Mouse (Mus musculus) midbrain, embryonic 12.5 days (tissue): ENCODE measurements around the gene Sipa1l3. TPM values are rescaled to one million over a fixed set of nuclear protein-coding genes. Genes with fewer than 3 reads are reported as not detected.
A peak's percentile ranks its signal among the peaks of the same experiment; 100 is the strongest.

Experiments
- ATAC-seq: fragments of 200-750 bp; cut with Nextera tagmentation; 2 replicates; pipeline ENCODE4 v1.8.0; 2017; ENCODE audit warnings: low read depth, moderate TSS enrichment, moderate library complexity; ENCODE audit not compliant: low FRiP score
- H3K27ac ChIP-seq: fragments of 300-500 bp; sonication (generic); replicated peaks from 2 replicates; pipeline ENCODE4 v1.5.1; 2016; ENCODE audit warnings: mild to moderate bottlenecking
- H3K27me3 ChIP-seq: fragments of 300-500 bp; sonication (generic); 2 replicates; pipeline ENCODE4 v1.6.1; 2016; ENCODE audit warnings: mild to moderate bottlenecking
- H3K36me3 ChIP-seq: fragments of 300-500 bp; sonication (generic); 2 replicates; pipeline ENCODE4 v1.6.1; 2016
- H3K4me1 ChIP-seq: fragments of 300-500 bp; sonication (generic); 2 replicates; pipeline ENCODE4 v1.6.1; 2016
- H3K4me2 ChIP-seq: fragments of 300-500 bp; sonication (generic); replicated peaks from 2 replicates; pipeline ENCODE4 v1.6.1; 2016; ENCODE audit warnings: mild to moderate bottlenecking, moderate library complexity
- H3K4me3 ChIP-seq: fragments of 300-500 bp; sonication (generic); 2 replicates; pipeline ENCODE4 v1.5.1; 2016; ENCODE audit warnings: mild to moderate bottlenecking
- H3K9ac ChIP-seq: fragments of 300-500 bp; sonication (generic); replicated peaks from 2 replicates; pipeline ENCODE4 v1.6.1; 2016; ENCODE audit warnings: mild to moderate bottlenecking, moderate library complexity
- H3K9me3 ChIP-seq: fragments of 300-500 bp; sonication (generic); 2 replicates; pipeline ENCODE4 v1.6.1; 2016; ENCODE audit warnings: mild to moderate bottlenecking
- WGBS: fragments of 180-500 bp; shearing (Covaris S2); methylation state at CpG from one replicate; pipeline ENCODE4 v1.1.7; 2016; 5-methylcytosine and 5-hydroxymethylcytosine counted together
- polyA plus RNA-seq: library from polyadenylated mRNA; unstranded; fragments of >200 nt; fragmentation: Nextera tagmentation; extraction: Ambion mirVana; gene quantifications from 2 replicates; pipeline ENCODE4 v1.2.1, GENCODE M21; 2016

The Sipa1l3 gene
- polyA plus RNA-seq, 1 experiment from 2014 or later, result 14.6 TPM

DNA sequence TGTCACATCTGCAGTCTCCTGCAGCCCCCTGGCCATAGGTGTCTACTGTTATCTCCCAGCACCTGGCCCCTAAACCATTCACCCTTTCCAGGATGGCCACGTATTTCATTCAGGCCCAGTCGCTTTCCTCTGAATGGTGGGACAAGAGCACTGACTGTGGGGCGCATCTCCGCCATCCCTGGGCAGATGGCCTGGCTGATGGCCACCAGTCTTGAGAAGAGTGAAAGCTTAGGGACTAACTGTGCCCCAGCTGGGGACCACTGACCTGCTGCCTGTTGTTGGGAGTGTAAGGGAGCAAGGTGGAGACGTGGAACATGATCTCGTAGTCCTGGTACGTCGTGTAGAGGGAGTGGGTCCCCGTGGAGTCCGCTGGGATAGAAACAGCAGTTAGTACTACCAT, 132.7 kb downstream of the Sipa1l3 start:
- Histone ChIP-seq H3K36me3 (peaks cover 36% of the 10 kb centered on the region), H3K9me3 (no peaks in the 10 kb centered on the region), H3K4me3 (no peak overlapping the region), H3K4me1 (peaks cover 4% of the 10 kb centered on the region; the same call in 1 of the 2 replicates), H3K27me3 (no peaks in the 10 kb centered on the region), H3K27ac (no peak overlapping the region), H3K9ac (no peak overlapping the region), H3K4me2 (no peak overlapping the region)
- ATAC-seq, result no peak
- WGBS, result 92% methylated on average over 10 of the region's 10 CpGs

DNA sequence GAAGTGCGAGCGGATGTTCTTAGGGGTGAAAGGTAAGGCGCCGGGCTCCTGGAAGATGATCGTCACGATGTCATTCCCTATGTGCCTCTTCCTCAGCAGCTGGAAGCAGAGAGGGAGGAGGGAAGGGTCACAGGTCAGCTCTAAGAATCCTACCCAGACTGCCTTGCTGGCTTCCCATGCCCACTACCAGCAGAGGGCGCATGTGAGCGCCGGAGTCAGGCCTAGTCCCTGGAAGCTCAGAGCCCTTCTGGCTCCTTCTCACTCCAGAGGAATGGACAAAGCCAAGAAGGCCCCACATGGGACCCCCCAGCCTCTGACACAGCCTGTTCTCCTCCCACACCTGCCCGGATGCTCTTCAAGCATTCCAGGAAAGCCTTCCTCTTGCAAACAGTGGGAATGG, 135.2 kb downstream of the Sipa1l3 start:
- H3K4me3 ChIP-seq, result no peak overlapping the region
- no peak overlapping the region for H3K4me2 ChIP-seq
- no peak overlapping the region for H3K9ac ChIP-seq
- WGBS, result 25% methylated on average over 10 of the region's 10 CpGs
- no peaks in the 10 kb centered on the region for H3K27me3 ChIP-seq
- ATAC-seq, result peak; percentile 60; the same call in 1 of the 2 replicates
- H3K36me3 ChIP-seq, result peaks cover 36% of the 10 kb centered on the region
- H3K27ac ChIP-seq, result no peak overlapping the region
- H3K4me1 ChIP-seq, result peaks cover 4% of the 10 kb centered on the region; the same call in 1 of the 2 replicates
- no peaks in the 10 kb centered on the region for H3K9me3 ChIP-seq

DNA sequence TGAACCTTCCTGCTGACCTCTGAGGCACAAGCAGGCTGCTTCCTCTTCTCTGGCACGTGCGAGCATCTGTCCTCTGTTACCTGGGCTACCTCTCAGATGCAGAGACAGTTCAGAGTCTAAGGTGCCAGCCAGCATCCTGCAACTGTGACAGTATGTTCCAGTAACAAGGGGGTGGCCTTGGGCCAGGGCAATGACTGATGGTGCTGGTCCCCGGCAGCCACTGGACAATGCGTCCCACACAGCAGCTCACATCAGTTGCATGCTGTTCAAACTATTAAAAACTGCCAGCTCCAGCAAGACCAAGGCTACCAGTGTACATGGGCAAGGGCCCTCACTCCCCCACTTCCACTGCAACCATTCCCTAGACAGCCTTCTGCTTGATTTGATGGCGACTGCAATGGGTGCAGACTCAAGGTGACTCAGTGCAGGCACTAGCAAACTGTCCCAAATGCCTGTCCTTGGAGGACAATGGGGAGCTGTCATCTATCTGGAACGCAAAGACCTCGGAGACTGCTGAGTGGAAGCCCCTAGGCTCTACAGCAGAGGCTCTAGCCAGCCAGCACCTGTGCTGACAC, 136.9 kb downstream of the Sipa1l3 start:
- no peak overlapping the region for H3K27ac ChIP-seq
- H3K4me2 ChIP-seq, result no peak overlapping the region
- WGBS, result 92% methylated on average over 7 of the region's 7 CpGs
- ATAC-seq, result no peak
- H3K9me3 ChIP-seq, result no peaks in the 10 kb centered on the region
- no peaks in the 10 kb centered on the region for H3K27me3 ChIP-seq
- peaks cover 4% of the 10 kb centered on the region; the same call in 1 of the 2 replicates for H3K4me1 ChIP-seq
- H3K9ac ChIP-seq, result no peak overlapping the region
- H3K36me3 ChIP-seq, result peaks cover 39% of the 10 kb centered on the region
- no peak overlapping the region for H3K4me3 ChIP-seq

DNA sequence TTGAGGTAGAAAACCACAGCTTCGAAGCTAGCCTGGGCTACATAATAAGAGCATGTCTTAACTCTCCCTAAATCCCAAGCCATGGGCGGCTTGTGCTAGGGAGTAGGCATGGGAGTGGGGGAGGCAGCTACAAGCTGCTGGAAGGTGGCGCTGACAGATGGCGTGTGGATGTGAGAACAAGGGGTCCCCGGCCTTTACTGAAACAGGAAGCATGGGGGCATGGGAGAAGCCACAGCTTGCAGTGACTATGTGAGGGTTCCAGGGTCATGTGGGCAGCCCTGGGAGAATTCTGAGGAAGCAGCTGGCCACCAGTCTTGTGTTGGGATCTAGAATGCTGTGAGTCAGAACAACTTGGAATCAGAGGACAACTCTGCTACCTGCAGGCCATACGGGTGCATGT, 144.4 kb downstream of the Sipa1l3 start:
- H3K4me1 ChIP-seq, result no peaks in the 10 kb centered on the region
- H3K4me2 ChIP-seq, result no peak overlapping the region
- no peaks in the 10 kb centered on the region for H3K27me3 ChIP-seq
- H3K36me3 ChIP-seq, result peaks cover 29% of the 10 kb centered on the region; the same call in 1 of the 2 replicates
- no peak overlapping the region for H3K27ac ChIP-seq
- no peaks in the 10 kb centered on the region for H3K9me3 ChIP-seq
- H3K4me3 ChIP-seq, result no peak overlapping the region
- WGBS, result 84% methylated on average over 6 of the region's 6 CpGs
- ATAC-seq, result no peak
- no peak overlapping the region for H3K9ac ChIP-seq

DNA sequence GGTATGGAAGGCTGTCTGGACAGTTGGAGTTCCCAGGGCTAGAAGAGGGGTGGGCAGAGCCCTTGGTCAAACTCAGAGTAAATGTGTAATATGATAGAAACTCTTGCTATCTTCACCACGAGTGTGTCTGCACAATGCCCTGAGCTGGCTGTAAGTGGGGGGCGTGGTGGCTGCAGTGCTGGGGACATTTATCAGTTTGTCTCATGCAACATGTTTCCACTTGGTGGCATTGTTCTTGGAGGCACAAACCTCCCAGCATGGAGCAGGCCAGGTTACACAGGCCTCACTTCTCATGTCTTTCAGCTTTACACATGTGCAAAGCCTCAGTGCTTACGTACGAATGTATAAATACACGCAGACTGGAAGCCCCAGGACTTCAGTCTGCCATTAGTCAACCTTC, 146.3 kb downstream of the Sipa1l3 start:
- Histone ChIP-seq H3K9ac (no peak overlapping the region), H3K36me3 (peaks cover 19% of the 10 kb centered on the region; the same call in 1 of the 2 replicates), H3K27ac (no peak overlapping the region), H3K9me3 (no peaks in the 10 kb centered on the region), H3K4me1 (peaks cover 10% of the 10 kb centered on the region; the same call in 1 of the 2 replicates), H3K4me3 (no peak overlapping the region), H3K4me2 (no peak overlapping the region), H3K27me3 (no peaks in the 10 kb centered on the region)
- no peak for ATAC-seq
- WGBS, result 91% methylated on average over 5 of the region's 5 CpGs

DNA sequence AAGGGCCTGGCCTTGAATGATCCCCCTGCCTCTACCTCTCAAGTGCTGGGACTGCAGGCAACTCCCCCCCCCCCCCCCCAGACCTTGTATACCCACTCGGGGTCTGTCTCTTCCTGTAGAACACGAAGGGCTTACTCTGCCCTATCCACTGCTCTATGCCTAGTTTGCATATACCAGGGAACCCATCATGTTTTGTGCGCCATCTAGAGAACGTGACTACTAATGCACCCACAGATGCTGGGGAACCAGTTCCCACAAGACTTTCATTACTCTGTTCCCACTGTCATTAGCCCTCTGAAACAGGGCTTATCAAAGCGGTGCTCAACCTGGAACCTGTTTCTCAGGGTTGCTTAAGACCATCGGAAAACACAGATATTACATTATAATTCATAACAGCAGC, 148.4 kb downstream of the Sipa1l3 start:
- no peak for ATAC-seq
- no peak overlapping the region for H3K4me2 ChIP-seq
- peaks cover 17% of the 10 kb centered on the region for H3K36me3 ChIP-seq
- peaks cover 10% of the 10 kb centered on the region; the same call in 1 of the 2 replicates for H3K4me1 ChIP-seq
- no peak overlapping the region for H3K27ac ChIP-seq
- H3K9me3 ChIP-seq, result no peaks in the 10 kb centered on the region
- no peak overlapping the region for H3K9ac ChIP-seq
- H3K27me3 ChIP-seq, result no peaks in the 10 kb centered on the region
- H3K4me3 ChIP-seq, result no peak overlapping the region
- WGBS, result 61% methylated on average over 6 of the region's 6 CpGs

DNA sequence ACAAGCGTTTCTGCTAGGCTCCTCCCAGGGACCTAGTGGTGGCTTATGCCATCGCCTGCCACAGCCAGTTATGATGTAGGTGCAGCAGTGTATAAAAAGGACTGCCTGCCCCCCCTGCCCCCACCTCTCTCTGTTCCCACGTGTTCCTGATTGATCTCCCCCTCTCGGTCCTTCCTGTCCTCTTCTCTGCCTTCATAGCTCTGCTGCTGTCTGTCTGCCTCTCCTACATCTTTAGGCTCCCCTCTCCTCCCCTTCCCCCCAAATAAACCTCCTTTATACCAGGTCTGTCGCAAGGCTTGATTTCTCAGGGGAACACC, 150.5 kb downstream of the Sipa1l3 start:
- H3K27me3 ChIP-seq, result no peaks in the 10 kb centered on the region
- no peak for ATAC-seq
- peak overlapping the region; percentile 12; the same call in 1 of the 2 replicates for H3K9ac ChIP-seq
- H3K4me2 ChIP-seq, result no peak overlapping the region
- peak overlapping the region; percentile 50; the same call in 1 of the 2 replicates for H3K27ac ChIP-seq
- H3K9me3 ChIP-seq, result no peaks in the 10 kb centered on the region
- no peak overlapping the region for H3K4me3 ChIP-seq
- H3K36me3 ChIP-seq, result peaks cover 9% of the 10 kb centered on the region; the same call in 1 of the 2 replicates
- 41% methylated on average over 5 of the region's 5 CpGs for WGBS
- peaks cover 10% of the 10 kb centered on the region; the same call in 1 of the 2 replicates for H3K4me1 ChIP-seq

DNA sequence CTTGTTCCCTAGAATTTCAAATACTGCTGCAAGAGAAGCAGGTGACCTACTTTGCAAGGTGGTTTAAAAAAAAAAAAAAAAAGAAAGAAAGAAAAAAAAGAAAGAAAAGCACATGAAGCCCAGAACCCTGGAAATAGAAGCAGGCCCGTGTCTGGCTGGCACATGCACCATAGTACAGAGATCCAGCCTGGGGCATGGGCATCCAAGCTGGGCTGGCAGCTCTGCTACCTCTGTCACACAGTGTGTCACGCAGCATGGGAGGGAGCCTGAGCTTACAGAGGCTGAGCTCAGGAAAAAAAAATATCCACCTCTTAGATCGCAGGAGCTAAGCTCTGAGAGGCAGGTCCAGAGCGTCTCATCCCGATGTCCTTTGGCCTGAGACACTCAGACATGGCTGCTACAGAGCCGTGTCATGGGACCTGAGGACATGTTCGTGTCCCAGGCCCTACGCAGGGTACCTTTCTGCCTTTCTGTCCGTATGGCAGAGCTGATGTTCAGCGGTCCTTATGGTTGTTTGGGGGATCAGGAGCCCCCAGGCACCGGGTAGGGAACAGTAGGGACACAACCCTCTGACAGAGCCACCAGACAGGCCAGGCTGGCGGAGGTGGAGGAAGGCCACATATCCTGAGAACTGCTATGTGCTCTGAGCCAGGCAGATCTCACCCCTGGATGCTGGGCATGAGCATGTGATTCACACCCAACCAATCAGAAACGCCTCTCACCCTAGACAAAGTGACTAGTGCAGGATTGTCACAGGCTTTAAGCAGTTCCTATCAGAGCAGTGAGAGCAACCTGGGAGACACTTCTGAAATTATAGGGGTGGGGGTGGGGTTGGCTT, 151.1 kb downstream of the Sipa1l3 start:
- peak overlapping the region; percentile 25 for H3K9ac ChIP-seq

DNA sequence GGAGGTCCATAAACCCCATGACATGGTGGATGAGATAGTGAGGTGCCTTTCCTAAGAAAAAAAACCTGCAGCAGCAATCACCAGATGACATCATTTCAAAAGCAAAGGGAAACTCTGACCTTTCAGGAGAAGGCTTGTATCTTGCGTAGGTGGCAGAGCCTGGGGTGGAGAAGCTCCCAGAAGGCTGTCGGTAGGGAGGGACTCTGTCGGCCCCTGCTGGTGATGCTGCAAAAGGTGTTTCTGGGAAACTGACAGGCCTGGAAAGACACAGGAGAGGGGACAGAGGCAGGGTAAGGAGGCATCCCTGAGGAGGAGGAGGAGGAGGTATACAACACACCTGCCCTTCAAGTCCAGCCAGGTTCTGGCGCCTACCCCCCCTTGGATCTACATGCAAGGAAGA, 154.4 kb downstream of the Sipa1l3 start:
- H3K9ac ChIP-seq, result no peak overlapping the region
- H3K27me3 ChIP-seq, result no peaks in the 10 kb centered on the region
- H3K27ac ChIP-seq, result no peak overlapping the region
- H3K4me1 ChIP-seq, result peaks cover 10% of the 10 kb centered on the region; the same call in 1 of the 2 replicates
- no peak overlapping the region for H3K4me3 ChIP-seq
- peaks cover 4% of the 10 kb centered on the region; the same call in 1 of the 2 replicates for H3K36me3 ChIP-seq
- no peak overlapping the region for H3K4me2 ChIP-seq
- peak; percentile 32; the same call in 1 of the 2 replicates for ATAC-seq
- H3K9me3 ChIP-seq, result no peaks in the 10 kb centered on the region
- WGBS, result 23% methylated on average over 4 of the region's 4 CpGs

More for the DNA sequence above, 151.1 kb downstream of the Sipa1l3 start:
- Histone ChIP-seq H3K4me1 (peaks cover 10% of the 10 kb centered on the region; the same call in 1 of the 2 replicates), H3K36me3 (peaks cover 9% of the 10 kb centered on the region; the same call in 1 of the 2 replicates), H3K27me3 (no peaks in the 10 kb centered on the region), H3K4me3 (no peak overlapping the region), H3K9me3 (no peaks in the 10 kb centered on the region), H3K27ac (peak overlapping the region; percentile 50; the same call in 1 of the 2 replicates), H3K4me2 (no peak overlapping the region)
- 73% methylated on average over 13 of the region's 13 CpGs for WGBS
- peak; percentile 80 for ATAC-seq

DNA sequence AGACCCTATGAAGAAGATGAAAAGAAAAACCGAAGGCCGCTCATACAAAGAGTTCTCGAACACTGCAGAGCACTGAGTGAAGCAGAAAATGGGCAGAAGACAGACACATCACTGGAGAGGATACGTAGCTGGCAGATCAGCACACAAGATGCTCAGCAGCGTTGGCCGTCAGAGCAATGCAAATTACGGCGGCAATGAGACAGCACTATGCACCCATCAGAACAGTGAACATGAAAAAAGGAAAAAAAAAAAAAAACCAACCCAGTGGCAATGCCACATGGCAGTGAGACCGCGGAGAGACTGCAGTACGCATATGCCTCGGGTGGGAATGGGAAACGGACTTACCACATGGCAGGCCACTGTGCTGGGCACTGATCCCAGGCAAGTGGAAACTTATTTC, 156.9 kb downstream of the Sipa1l3 start:
- WGBS, result 92% methylated on average over 13 of the region's 13 CpGs
- H3K4me1 ChIP-seq, result no peaks in the 10 kb centered on the region
- H3K4me2 ChIP-seq, result no peak overlapping the region
- H3K4me3 ChIP-seq, result no peak overlapping the region
- H3K9me3 ChIP-seq, result no peaks in the 10 kb centered on the region
- no peak for ATAC-seq
- H3K36me3 ChIP-seq, result peaks cover 5% of the 10 kb centered on the region; the same call in 1 of the 2 replicates
- no peaks in the 10 kb centered on the region for H3K27me3 ChIP-seq
- H3K9ac ChIP-seq, result no peak overlapping the region
- H3K27ac ChIP-seq, result no peak overlapping the region

DNA sequence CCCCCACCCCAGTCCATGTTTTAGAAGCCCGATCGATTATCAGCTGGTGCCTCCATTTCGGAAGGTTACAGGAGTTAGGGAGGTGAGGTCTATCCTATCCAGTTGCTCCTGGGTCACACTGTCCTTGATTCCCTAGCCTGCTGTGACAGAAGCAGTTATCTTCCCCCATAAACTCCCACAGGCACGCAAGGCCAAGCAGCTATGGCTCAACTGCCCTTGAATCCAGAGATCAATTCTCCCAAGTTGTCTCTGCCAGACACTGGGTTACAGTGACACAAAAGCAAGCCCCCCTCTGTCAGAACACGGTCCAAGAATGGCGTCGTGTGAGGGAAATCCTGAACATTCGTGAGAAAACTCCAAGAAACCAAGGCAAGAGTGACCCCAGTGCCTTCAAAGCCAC, 163.0 kb downstream of the Sipa1l3 start:
- no peak overlapping the region for H3K27ac ChIP-seq
- no peak for ATAC-seq
- WGBS, result 95% methylated on average over 7 of the region's 8 CpGs
- no peak overlapping the region for H3K9ac ChIP-seq
- no peaks in the 10 kb centered on the region for H3K27me3 ChIP-seq
- H3K9me3 ChIP-seq, result no peaks in the 10 kb centered on the region
- H3K36me3 ChIP-seq, result peaks cover 11% of the 10 kb centered on the region
- no peaks in the 10 kb centered on the region for H3K4me1 ChIP-seq
- no peak overlapping the region for H3K4me2 ChIP-seq
- no peak overlapping the region for H3K4me3 ChIP-seq

DNA sequence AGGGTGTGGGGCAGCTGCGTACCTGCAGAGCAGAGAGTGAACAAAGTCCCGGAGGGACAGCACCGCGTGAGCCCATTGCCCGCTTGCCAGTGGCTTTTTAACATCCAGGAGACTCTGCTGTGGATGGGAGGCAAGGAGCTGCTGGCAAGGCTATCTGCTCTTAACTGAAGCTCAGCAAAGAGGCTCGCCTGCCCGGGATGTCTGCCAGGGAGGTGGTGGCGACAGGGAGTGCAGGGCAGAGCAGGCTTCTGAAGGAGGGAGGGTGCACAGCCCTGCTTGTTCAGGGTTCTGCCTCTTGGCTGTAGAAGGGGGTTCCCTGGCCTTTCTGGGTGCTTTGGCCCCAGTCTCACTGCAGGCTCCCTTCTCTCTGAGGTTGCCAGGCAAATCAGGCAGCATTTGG, 164.3 kb downstream of the Sipa1l3 start:
- no peak overlapping the region for H3K4me2 ChIP-seq
- 0 out of 2 replicates have a peak overlapping the region, but pooled peaks have one; percentile 11 for H3K9ac ChIP-seq
- H3K9me3 ChIP-seq, result no peaks in the 10 kb centered on the region
- 86% methylated on average over 8 of the region's 8 CpGs for WGBS
- ATAC-seq, result no peak
- peaks cover 18% of the 10 kb centered on the region for H3K36me3 ChIP-seq
- H3K4me1 ChIP-seq, result no peaks in the 10 kb centered on the region
- no peaks in the 10 kb centered on the region for H3K27me3 ChIP-seq
- H3K27ac ChIP-seq, result no peak overlapping the region
- H3K4me3 ChIP-seq, result no peak overlapping the region
